Mouse (Mus musculus) urinary bladder, postnatal 4 days (tissue): Measurements from ENCODE around the gene Tekt4.

Experiments used
- DNase-seq, 2 experiments: peaks; one replicate each; pipeline ENCODE4 v3.0.0; 2021 to 2022; ENCODE audit warnings: low spot score in 2 of 2

Tekt4 gene

GRCm38 (mm10) chr17:25475946-25476744 lies 21.7 kb downstream of the Tekt4 start:
- DNase-seq: no peak

- DNase-seq: no peak
Observed at GRCm38 (mm10) chr17:25480152-25480551, 25.7 kb downstream of the Tekt4 start.

- no peak for DNase-seq
Observed at GRCm38 (mm10) chr17:25480820-25481219, 26.4 kb downstream of the Tekt4 start.

GRCm38 (mm10) chr17:25482092-25482491 lies 27.7 kb downstream of the Tekt4 start:
- no peak for DNase-seq

GRCm38 (mm10) chr17:25497013-25497412 lies 42.6 kb downstream of the Tekt4 start, which contains the start of gene Sstr5:
TSS of gene Sstr5 (minus strand) at chr17:25497288.
- no peak for DNase-seq

- DNase-seq: no peak
Observed at GRCm38 (mm10) chr17:25502599-25502998, 48.2 kb downstream of the Tekt4 start.

GRCm38 (mm10) chr17:25507799-25508198 lies 53.4 kb downstream of the Tekt4 start:
- DNase-seq: peak; percentile 59 to 77

GRCm38 (mm10) chr17:25508860-25509577 lies 54.6 kb downstream of the Tekt4 start:
- no peak for DNase-seq

GRCm38 (mm10) chr17:25510074-25510830 lies 55.8 kb downstream of the Tekt4 start:
- no peak for DNase-seq

- no peak for DNase-seq
Observed at GRCm38 (mm10) chr17:25511876-25512275, 57.5 kb downstream of the Tekt4 start.

- DNase-seq: no peak
Observed at GRCm38 (mm10) chr17:25514055-25514454, 59.6 kb downstream of the Tekt4 start.

- no peak for DNase-seq
Observed at GRCm38 (mm10) chr17:25516315-25516714, 61.9 kb downstream of the Tekt4 start.

- no peak for DNase-seq
Observed at GRCm38 (mm10) chr17:25518144-25518543, 63.7 kb downstream of the Tekt4 start.

- no peak for DNase-seq
Observed at GRCm38 (mm10) chr17:25519511-25519910, 65.1 kb downstream of the Tekt4 start.

GRCm38 (mm10) chr17:25520492-25520891 lies 66.1 kb downstream of the Tekt4 start:
- DNase-seq: no peak

GRCm38 (mm10) chr17:25522080-25522479 lies 67.7 kb downstream of the Tekt4 start:
- no peak for DNase-seq
